ENCODE assay signal across 15 mouse cellular contexts in genomic region chr4:133265297-133265696, GRCm38 (mm10). TPM values are rescaled to one million over a fixed set of nuclear protein-coding genes. Genes with fewer than 3 reads are reported as not detected.
"Had no signal": no experiment of that assay in that cellular context is flagged by ENCODE, and none has a peak within 500 bp of the region (broad histone marks: within the 10 kb centered on the region; RNA-seq: fewer than 3 reads in every experiment).

No protein-coding gene starts in this region.

- ATAC-seq: liver, embryonic 12.5 days; midbrain, embryonic 16.5 days had no signal

- DNase-seq: layer of hippocampus, adult 9-11 months; layer of hippocampus, postnatal 36 days; right cerebral cortex, postnatal 14 days; thymus, adult 18-20 months; thymus, postnatal 14 days had no signal

- H3K27ac ChIP-seq: kidney, postnatal 0 days; limb, embryonic 15.5 days; liver, embryonic 12.5 days; midbrain, embryonic 12.5 days had no signal

- H3K4me2 ChIP-seq: limb, embryonic 15.5 days; liver, embryonic 12.5 days; lung, embryonic 14.5 days; midbrain, embryonic 12.5 days had no signal

- H3K4me3 ChIP-seq: limb, embryonic 15.5 days; liver, embryonic 12.5 days; midbrain, embryonic 12.5 days had no signal

- H3K9me3 ChIP-seq: limb, embryonic 15.5 days; liver, embryonic 12.5 days had no signal

- H3K27me3 ChIP-seq: limb, embryonic 15.5 days; liver, embryonic 12.5 days; midbrain, embryonic 12.5 days had no signal

- H3K9ac ChIP-seq: limb, embryonic 15.5 days; liver, embryonic 12.5 days; lung, embryonic 14.5 days; midbrain, embryonic 12.5 days had no signal

- H3K4me1 ChIP-seq: midbrain, embryonic 12.5 days had no signal

RNA-seq across cellular contexts. Expression of gene Gpr3, which starts 53.0 kb away (rescaled TPM):
- total RNA-seq: megakaryocyte-erythroid progenitor cell, adult 5-6 weeks had no signal
- polyA plus RNA-seq: limb, embryonic 15.5 days; liver, embryonic 12.5 days; liver, embryonic 16.5 days; lung, embryonic 14.5 days; small intestine, adult 2 months; stomach, embryonic 14.5 days had no signal

RNA-seq across cellular contexts. Expression of gene Cd164l2, which starts 53.4 kb away (rescaled TPM):
- total RNA-seq: megakaryocyte-erythroid progenitor cell, adult 5-6 weeks had no signal
